Mouse (Mus musculus) left cerebral cortex, postnatal 25 days (tissue): ENCODE data around the gene Vps52. TPM values are rescaled to one million over a fixed set of nuclear protein-coding genes. Genes with fewer than 3 reads are reported as not detected.
"Not testable (repeated sequence)": the region's sequence is repeated elsewhere in the genome, so short reads cannot be mapped to it uniquely, and the experiment has no call there.

Experiments
- DNase-seq, 2 experiments: peaks; one replicate each; pipeline ENCODE4 v3.0.0; 2022; ENCODE audit warnings: low spot score in 2 of 2, mixed read lengths in 1 of 2
- intact Hi-C: fragments of 180-260 bp; cut with DNase I; formaldehyde crosslinking; loops from one replicate; pipeline ENCODE4 v1.15.1; 2025
- total RNA-seq, 2 experiments: library from RNA; stranded (reverse); gene quantifications; 2 replicates each; pipeline ENCODE4 v1.2.3; 2021

Gene Vps52
- total RNA-seq, 2 experiments from 2014 or later: 78.4 to 81.9 TPM

DNA sequence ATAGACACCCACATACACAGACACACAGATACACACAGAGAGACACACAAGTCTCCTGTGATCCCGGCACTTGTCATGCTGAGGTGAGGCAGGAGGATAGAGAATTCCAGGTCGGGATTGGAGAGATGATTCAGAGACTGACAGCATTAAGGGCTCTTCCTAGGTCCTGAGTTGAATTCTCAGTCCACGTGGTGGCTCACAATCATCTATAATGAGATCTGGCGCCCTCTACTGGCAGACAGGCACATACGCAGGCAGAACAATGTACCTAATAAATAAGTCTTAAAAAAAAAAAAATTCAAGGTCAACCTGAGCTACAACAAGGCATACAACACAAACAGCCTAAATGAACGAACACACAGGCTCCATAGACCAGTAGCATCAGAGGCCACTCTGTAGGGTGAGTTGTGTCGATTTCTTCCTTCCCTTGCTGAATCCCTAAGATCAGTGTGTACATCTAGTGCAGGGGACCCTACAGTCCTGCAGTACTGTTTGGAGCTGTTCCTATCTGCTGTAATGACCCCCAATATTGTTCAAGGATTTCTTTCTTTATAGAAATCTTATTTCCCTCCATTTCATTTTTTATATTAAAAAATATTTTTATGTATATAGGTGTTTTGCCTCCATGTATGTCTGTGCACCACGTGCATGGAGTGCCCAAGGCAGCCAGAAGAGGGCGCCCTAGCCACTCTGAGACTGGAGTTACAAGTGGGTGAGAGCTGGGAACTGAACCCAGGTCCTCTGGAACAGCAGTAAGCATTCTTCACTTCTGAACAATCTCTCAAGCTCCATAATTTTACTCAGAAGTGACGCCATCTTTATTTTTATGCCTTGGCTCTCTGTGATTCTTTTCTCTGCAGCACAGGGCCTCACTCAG is 36.4 kb downstream of the Vps52 start:
- peak; percentile 37 to 42 for DNase-seq
- intact Hi-C loops: loop anchor here (1.0 kb wide), 1 partner anchor 24 kb away; no protein-coding TSS in a partner anchor

DNA sequence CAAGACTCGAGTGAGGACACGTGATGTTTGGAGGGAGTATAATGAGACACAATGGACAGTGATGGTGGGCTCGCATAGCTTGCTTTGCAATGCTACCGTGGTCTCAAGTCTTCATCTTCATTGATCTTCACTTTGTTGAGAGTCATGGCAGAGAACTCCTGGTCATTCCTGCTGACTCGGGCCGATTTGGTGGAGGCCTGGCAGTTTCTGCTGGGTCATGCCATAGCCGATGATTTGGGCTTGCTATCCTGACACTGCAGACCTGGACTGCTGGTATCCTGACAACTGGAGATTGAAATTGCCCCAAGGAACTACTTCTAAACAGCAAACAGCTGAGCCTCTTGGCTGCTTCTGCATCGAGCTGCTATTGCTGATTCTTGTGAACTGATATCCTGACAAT is 39.3 kb downstream of the Vps52 start:
- intact Hi-C loops: loop anchor here (5.0 kb wide), 1 partner anchor 1297 kb away; no protein-coding TSS in a partner anchor
- DNase-seq: no peak

DNA sequence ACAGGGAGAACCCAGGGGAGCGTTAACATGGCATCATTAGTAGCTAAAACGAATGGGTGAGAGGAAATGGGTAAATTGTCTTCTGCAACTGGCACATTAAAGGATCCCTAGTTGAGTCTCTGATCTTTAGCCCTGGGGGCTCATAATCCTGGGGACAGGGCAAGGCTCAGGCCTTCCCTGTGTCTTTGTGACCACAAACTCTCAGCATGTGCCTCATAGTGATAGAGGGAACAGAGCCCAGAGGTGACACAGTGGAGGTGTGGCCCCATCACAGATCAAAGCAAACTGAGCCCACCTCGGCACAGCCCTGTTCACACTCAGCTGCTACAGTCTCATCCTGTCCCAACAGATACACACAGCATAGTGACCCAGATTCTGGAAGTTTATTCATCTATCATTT is 40.0 kb downstream of the Vps52 start:
- no peak for DNase-seq
- intact Hi-C loops: loop anchor here (5.0 kb wide), 1 partner anchor 1297 kb away; no protein-coding TSS in a partner anchor

DNA sequence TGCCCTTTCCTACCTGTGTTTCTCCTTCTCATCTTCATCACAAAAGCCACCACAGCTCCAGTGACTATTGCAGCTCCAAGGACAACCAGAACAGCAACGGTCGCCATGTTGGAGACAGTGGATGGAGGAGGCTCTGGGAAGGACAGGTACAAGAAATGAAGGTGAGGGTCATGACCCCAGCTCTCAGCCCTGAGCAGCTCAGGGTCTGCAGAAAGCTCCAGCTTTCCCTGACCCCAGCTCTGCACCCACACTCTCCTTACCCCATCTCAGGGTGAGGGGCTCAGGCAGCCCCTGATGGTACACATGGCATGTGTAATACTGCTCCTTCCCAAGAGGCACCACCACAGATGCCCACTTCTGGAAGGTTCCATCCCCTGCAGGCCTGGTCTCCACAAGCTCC is 41.4 kb downstream of the Vps52 start:
- DNase-seq: not testable (repeated sequence)
- intact Hi-C loops: loop anchor here (5.0 kb wide), 1 partner anchor 1295 kb away; no protein-coding TSS in a partner anchor

DNA sequence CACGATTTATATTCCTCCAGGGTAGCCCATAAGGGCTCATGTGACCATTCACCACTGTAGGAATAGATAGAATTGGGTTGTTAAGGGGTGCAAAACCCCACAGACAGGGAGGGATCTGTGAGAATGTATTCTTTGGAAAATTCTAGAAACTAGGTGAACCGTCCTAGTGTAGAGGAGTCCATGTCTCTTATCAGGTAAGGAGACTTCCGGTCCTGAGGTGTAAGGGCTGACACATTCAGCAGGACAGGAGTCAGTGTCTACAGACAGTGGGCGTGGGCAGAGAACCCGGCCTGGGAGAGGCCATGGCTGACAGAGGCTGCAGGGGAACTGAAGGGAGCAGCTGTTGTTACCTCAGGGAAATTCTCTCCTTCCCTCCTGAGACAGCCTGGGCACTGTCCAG is 43.1 kb downstream of the Vps52 start:
- intact Hi-C loops: loop anchor here (5.0 kb wide), 1 partner anchor 1294 kb away; no protein-coding TSS in a partner anchor
- not testable (repeated sequence) for DNase-seq

DNA sequence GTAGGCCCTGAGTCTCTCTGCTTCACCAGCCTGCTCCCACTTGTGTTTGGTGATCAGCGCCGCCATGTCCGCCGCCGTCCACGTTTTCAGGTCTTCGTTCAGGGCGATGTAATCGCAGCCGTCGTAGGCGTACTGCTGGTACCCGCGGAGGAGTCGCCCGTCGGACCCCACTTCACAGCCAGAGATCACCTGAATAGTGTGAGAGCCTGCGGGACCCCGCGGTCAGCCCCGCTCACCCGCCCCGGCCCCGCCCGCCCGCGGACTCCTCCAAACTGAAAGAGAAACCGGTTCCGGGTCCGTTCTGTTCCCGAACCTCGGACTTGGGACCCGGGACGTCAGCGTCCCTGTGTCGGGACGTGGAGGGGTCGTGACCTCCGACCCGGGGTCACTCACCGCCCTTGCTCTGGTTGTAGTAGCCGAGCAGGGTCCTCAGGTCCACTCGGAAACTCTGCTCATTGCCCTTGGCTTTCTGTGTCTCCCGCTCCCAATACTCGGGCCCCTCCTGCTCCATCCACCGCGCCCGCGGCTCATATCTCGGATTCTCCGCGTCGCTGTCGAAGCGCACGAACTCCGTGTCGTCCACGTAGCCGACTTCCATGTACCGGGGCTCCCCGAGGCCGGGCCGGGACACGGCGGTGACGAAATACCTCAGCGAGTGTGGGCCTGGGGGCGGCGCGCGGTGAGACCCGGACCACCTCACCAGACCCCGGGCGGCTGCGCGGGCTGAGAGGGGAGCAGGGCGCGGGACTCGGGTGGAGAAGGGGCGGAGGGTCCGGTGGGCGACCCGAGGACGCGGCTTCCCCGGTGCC is 43.9 kb downstream of the Vps52 start:
- intact Hi-C loops: loop anchor here (5.0 kb wide), 1 partner anchor 1293 kb away; no protein-coding TSS in a partner anchor
- no peak for DNase-seq

DNA sequence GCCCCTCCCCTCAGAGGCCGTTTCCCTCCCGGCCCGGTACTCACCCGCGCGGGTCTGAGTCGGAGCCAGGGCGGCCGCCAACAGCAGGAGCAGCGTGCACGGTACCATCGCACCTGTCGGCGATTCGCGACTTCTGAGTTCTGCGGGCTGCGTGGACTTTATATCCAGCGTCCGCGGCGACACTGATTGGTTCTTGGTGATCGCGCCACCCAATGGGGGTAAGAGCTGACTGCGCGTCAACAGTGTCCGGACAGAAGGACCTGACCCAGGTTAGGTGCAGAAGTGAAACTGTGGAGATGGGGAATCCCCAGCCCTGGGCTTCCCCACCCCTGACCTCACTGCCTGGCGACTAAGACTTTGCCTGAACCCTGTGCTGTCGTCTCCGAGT is 44.5 kb downstream of the Vps52 start, which contains the start of gene H2-K1:
H2-K1 (minus strand) TSS at position 198 of the 388 bp plus-strand sequence.
- intact Hi-C loops: no loop called here

DNA sequence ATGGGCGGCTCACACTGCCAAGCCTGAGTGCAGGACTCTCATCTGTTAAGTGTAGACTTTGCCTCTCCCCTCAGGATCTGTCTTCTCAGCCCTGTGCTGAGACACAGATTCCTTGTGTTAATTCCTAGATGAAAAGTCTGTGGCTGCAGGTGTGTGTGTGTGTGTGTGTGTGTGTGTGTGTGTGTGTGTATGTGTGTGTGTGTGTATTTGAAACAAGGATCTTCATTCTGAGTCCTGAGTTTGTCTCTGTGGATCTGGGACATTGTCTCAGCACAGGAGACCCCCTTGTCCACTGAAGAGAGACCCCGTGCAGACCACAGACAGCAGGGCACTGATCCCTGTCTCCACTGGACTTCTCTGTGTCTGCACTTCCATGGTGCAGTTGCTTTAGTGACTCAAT is 45.2 kb downstream of the Vps52 start:
- DNase-seq, intact Hi-C loops: not testable (repeated sequence)

More for the DNA sequence above, 44.5 kb downstream of the Vps52 start, which contains the start of gene H2-K1:
- DNase-seq: peak; percentile 71 to 74

DNA sequence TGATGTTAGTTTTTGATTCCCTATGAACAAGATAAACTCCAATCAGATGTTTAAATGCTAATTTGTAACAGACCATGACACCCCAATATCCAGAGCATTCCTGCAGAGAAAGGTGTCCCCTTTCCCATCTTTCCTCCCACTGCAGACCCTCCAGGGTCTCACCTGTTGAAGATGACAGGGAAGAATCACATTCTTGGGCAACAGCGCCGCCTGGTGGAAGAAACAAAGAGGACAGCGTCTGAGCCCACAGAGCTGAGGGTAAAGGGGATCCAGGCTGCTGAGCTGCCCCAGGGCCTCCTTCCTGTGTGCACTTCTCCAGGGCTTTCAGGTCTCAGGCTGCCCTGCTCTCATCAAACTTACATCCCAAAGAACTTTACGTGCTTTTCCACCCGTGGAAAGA is 47.8 kb downstream of the Vps52 start:
- DNase-seq: no peak
- intact Hi-C loops: no loop called here

DNA sequence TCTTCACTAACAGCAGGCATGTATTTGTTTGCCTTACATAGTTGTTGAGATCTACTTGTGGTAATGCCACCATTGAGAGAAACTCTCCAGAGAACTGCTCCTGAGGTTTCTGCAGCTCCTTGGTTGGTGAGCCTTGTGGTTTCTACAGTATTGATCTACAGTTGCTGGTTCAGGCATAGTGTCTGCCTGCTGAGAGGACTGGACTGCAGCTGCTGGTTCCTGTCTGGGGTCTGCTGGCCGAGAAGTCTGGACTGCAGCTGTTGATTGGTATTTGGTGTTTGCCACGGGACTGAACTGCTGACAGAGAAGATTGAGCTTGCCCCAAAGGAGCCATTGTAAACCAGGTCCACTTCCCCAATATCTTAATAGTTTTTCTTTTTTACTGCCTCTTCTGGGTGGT is 51.0 kb downstream of the Vps52 start:
- no peak for DNase-seq
- intact Hi-C loops: no loop called here

DNA sequence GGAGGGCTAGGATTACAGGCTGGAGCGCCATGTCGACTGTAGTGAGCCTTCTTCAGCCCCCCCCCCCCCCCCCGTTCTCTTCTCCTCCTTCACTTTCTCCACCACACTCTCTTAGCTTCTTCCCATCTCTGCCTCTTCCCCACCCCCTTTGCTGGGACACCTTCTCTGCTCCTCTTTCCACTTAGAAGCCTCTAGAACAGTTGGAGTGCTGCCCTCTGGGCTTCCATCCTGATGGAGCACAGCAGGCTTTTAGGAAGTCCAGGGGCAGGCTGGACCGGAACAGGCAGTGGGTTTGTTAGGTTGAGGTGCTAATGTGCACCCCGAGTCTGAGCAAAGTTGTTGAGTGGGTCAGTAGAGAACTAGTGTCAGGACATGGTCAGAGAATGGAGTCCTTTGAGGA is 54.5 kb downstream of the Vps52 start:
- no peak for DNase-seq
- intact Hi-C loops: loop anchor here (5.0 kb wide), 2 partner anchors 38 to 1262 kb away; no protein-coding TSS in a partner anchor

DNA sequence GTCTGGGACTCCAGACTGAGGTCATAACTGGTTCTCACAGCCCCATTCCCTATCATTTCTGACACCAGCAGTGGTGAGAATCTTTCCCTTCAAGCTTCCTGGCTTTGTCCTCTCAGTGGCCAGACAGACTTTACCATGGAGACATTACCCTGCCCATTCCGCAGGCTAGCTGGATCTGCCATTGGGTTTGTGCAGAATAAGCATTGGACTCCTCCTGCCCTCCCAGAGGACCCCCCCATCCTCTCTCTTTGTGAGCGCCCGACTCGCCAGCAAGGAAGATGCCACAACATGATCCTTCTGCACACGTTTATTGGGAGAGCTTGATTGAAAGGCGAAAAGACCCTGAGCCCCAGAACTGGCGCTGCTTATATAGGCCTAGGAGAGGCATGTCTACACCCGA is 57.8 kb downstream of the Vps52 start:
- intact Hi-C loops: loop anchor here (5.0 kb wide), 2 partner anchors 41 to 1259 kb away; no protein-coding TSS in a partner anchor
- no peak for DNase-seq

Other genes starting within 250 kb of the Vps52 start
- 10 to 100 TPM; 86.1 to 87.2 TPM for gene March2, start 237.1 kb upstream of the Vps52 start, total RNA-seq
- gene Rab11b, start 195.3 kb upstream of the Vps52 start, total RNA-seq: 100 to 1,000 TPM; 328 to 343 TPM
- gene Angptl4, start 174.0 kb upstream of the Vps52 start, total RNA-seq: 1 to 10 TPM; 3.9 to 4.1 TPM
- 10 to 100 TPM; 37.0 to 39.7 TPM for gene Kank3, start 145.3 kb upstream of the Vps52 start, total RNA-seq
- 100 to 1,000 TPM; 675 to 677 TPM for gene Rps28, start 131.2 kb upstream of the Vps52 start, total RNA-seq
- 100 to 1,000 TPM; 196 to 205 TPM for gene Ndufa7, start 131.2 kb upstream of the Vps52 start, total RNA-seq
- 10 to 100 TPM; 28.1 to 28.3 TPM for gene Cd320, start 112.7 kb upstream of the Vps52 start, total RNA-seq
- not detected for gene Gm7029, start 82.0 kb upstream of the Vps52 start, total RNA-seq
- 1 to 10 TPM; 3.0 to 3.4 TPM for gene Kifc1, start 65.2 kb upstream of the Vps52 start, total RNA-seq
- under 1 TPM in 1 of 2 experiments, not detected in 1; 0.57 TPM for gene Platr17, start 50.7 kb upstream of the Vps52 start, total RNA-seq
- gene Daxx, start 46.4 kb upstream of the Vps52 start, total RNA-seq: 10 to 100 TPM; 26.0 to 26.2 TPM
- 10 to 100 TPM; 32.7 to 37.7 TPM for gene Tapbp, start 39.9 kb upstream of the Vps52 start, total RNA-seq
- gene Zbtb22, start 39.9 kb upstream of the Vps52 start, total RNA-seq: 10 to 100 TPM; 28.1 to 32.1 TPM
- 10 to 100 TPM; 55.2 to 66.8 TPM for gene Rgl2, start 26.3 kb upstream of the Vps52 start, total RNA-seq
- 100 to 1,000 TPM in 1 of 2 experiments, 10 to 100 TPM in 1; 89.7 to 104 TPM for gene Pfdn6, start 15.5 kb upstream of the Vps52 start, total RNA-seq
- gene Wdr46, start 15.2 kb upstream of the Vps52 start, total RNA-seq: 10 to 100 TPM; 11.2 to 12.0 TPM
- 1 to 10 TPM; 5.8 to 6.4 TPM for gene B3galt4, start 4.3 kb upstream of the Vps52 start, total RNA-seq
- gene Rps18, start 189 bp downstream of the Vps52 start, total RNA-seq: 100 to 1,000 TPM; 296 to 299 TPM
- gene H2-K1, start 44.5 kb downstream of the Vps52 start, total RNA-seq: 10 to 100 TPM; 12.3 to 15.9 TPM
- 10 to 100 TPM; 28.4 to 32.2 TPM for gene Ring1, start 68.9 kb downstream of the Vps52 start, total RNA-seq
- 10 to 100 TPM; 33.3 to 35.1 TPM for gene H2-Ke6, start 72.2 kb downstream of the Vps52 start, total RNA-seq
- 10 to 100 TPM; 96.2 to 98.6 TPM for gene Slc39a7, start 75.9 kb downstream of the Vps52 start, total RNA-seq
- gene Rxrb, start 76.0 kb downstream of the Vps52 start, total RNA-seq: 10 to 100 TPM; 79.5 to 83.1 TPM
- gene Col11a2, start 83.6 kb downstream of the Vps52 start, total RNA-seq: 10 to 100 TPM; 14.1 to 14.6 TPM
- gene H2-Oa, start 136.5 kb downstream of the Vps52 start, total RNA-seq: under 1 TPM in 1 of 2 experiments, not detected in 1; 0.34 TPM
- 10 to 100 TPM; 26.0 to 26.5 TPM for gene H2-DMa, start 163.7 kb downstream of the Vps52 start, total RNA-seq
- 100 to 1,000 TPM; 178 to 192 TPM for gene Brd2, start 166.8 kb downstream of the Vps52 start, total RNA-seq
- gene H2-DMb2, start 187.5 kb downstream of the Vps52 start, total RNA-seq: under 1 TPM; 0.46 to 0.92 TPM
- gene H2-DMb1, start 197.3 kb downstream of the Vps52 start, total RNA-seq: 1 to 10 TPM in 1 of 2 experiments, under 1 TPM in 1; 0.94 to 1.5 TPM
- 1 to 10 TPM; 1.5 to 1.8 TPM for gene Tap1, start 231.7 kb downstream of the Vps52 start, total RNA-seq
- gene Psmb9, start 232.0 kb downstream of the Vps52 start, total RNA-seq: 1 to 10 TPM in 1 of 2 experiments, under 1 TPM in 1; 0.53 to 1.4 TPM
- 1 to 10 TPM; 2.0 to 4.1 TPM for gene Psmb8, start 241.9 kb downstream of the Vps52 start, total RNA-seq
- gene Tap2, start 247.7 kb downstream of the Vps52 start, total RNA-seq: 1 to 10 TPM; 5.2 to 5.4 TPM